Mouse (Mus musculus): ENCODE data around the gene Arf4. TPM values are rescaled to one million over a fixed set of nuclear protein-coding genes. Genes with fewer than 3 reads are reported as not detected.

Gene Arf4
- polyA plus RNA-seq, 2 experiments = 302 to 708 TPM

- no peak; the same call in 1 of the 2 replicates for ATAC-seq (ENCODE audit: low FRiP score, low read depth)
- H3K9ac ChIP-seq (ENCODE audit: low read depth, low read length, severe bottlenecking) = peak overlapping the region; percentile 95
- peak overlapping the region; percentile 94 for H3K4me3 ChIP-seq (replicated peaks; ENCODE audit: low read length)
- 17% methylated on average over 17 of the region's 17 CpGs for WGBS
- H3K27ac ChIP-seq (replicated peaks; ENCODE audit: low read depth, low read length) = peak overlapping the region; percentile 96
- peaks cover 9% of the 10 kb centered on the region for H3K36me3 ChIP-seq (ENCODE audit: control insufficient read depth, insufficient read depth, low read length)
- H3K9me3 ChIP-seq (ENCODE audit: control insufficient read depth, low read length) = no peaks in the 10 kb centered on the region
- no peaks in the 10 kb centered on the region for H3K27me3 ChIP-seq (ENCODE audit: control insufficient read depth, insufficient read depth, low read length)
- TF ChIP-seq POLR2A (IDR thresholded peaks at IDR 0.05; ENCODE audit: borderline replicate concordance, extremely low read depth, insufficient read depth, insufficient read length) = no peak
- DNase-seq (ENCODE audit: low spot score) = peak; percentile 90
- H3K4me2 ChIP-seq (replicated peaks; ENCODE audit: low read depth, low read length, severe bottlenecking) = peak overlapping the region; percentile 49
- H3K4me1 ChIP-seq (ENCODE audit: control insufficient read depth, insufficient read depth, low read length) = peaks cover 14% of the 10 kb centered on the region
Measured at GRCm38 (mm10) chr14:26637025-26637850, 636 bp upstream of the Arf4 start.

GRCm38 (mm10) chr14:26638708-26639084 lies 822 bp downstream of the Arf4 start:
- ATAC-seq (ENCODE audit: low FRiP score, low read depth) (no peak), DNase-seq (ENCODE audit: low spot score) (peak; percentile 47)
- peak overlapping the region; percentile 95 for H3K9ac ChIP-seq (ENCODE audit: low read depth, low read length, severe bottlenecking)
- no peaks in the 10 kb centered on the region for H3K27me3 ChIP-seq (ENCODE audit: control insufficient read depth, insufficient read depth, low read length)
- H3K4me3 ChIP-seq (replicated peaks; ENCODE audit: low read length) = peak overlapping the region; percentile 94
- peak overlapping the region; percentile 68 for H3K4me2 ChIP-seq (replicated peaks; ENCODE audit: low read depth, low read length, severe bottlenecking)
- TF ChIP-seq POLR2A (IDR thresholded peaks at IDR 0.05; ENCODE audit: borderline replicate concordance, extremely low read depth, insufficient read depth, insufficient read length) = no peak
- peak overlapping the region; percentile 96 for H3K27ac ChIP-seq (replicated peaks; ENCODE audit: low read depth, low read length)
- 0% methylated on average over 16 of the region's 16 CpGs for WGBS
- H3K9me3 ChIP-seq (ENCODE audit: control insufficient read depth, low read length) = no peaks in the 10 kb centered on the region
- no peaks in the 10 kb centered on the region for H3K36me3 ChIP-seq (ENCODE audit: control insufficient read depth, insufficient read depth, low read length)
- peaks cover 14% of the 10 kb centered on the region for H3K4me1 ChIP-seq (ENCODE audit: control insufficient read depth, insufficient read depth, low read length)

GRCm38 (mm10) chr14:26639251-26639650 lies 1.4 kb downstream of the Arf4 start:
- peak overlapping the region; percentile 95 for H3K9ac ChIP-seq (ENCODE audit: low read depth, low read length, severe bottlenecking)
- no peak for ATAC-seq (ENCODE audit: low FRiP score, low read depth)
- peak overlapping the region; percentile 68 for H3K4me2 ChIP-seq (replicated peaks; ENCODE audit: low read depth, low read length, severe bottlenecking)
- no peak for TF ChIP-seq POLR2A (IDR thresholded peaks at IDR 0.05; ENCODE audit: borderline replicate concordance, extremely low read depth, insufficient read depth, insufficient read length)
- H3K9me3 ChIP-seq (ENCODE audit: control insufficient read depth, low read length) = no peaks in the 10 kb centered on the region
- no peaks in the 10 kb centered on the region for H3K27me3 ChIP-seq (ENCODE audit: control insufficient read depth, insufficient read depth, low read length)
- no peak for DNase-seq (ENCODE audit: low spot score)
- WGBS = 6% methylated on average over 11 of the region's 11 CpGs
- no peak overlapping the region for H3K27ac ChIP-seq (replicated peaks; ENCODE audit: low read depth, low read length)
- H3K36me3 ChIP-seq (ENCODE audit: control insufficient read depth, insufficient read depth, low read length) = no peaks in the 10 kb centered on the region
- peaks cover 14% of the 10 kb centered on the region for H3K4me1 ChIP-seq (ENCODE audit: control insufficient read depth, insufficient read depth, low read length)
- H3K4me3 ChIP-seq (replicated peaks; ENCODE audit: low read length) = peak overlapping the region; percentile 94

- 40% methylated on average over 2 of the region's 2 CpGs for WGBS
Measured at GRCm38 (mm10) chr14:26639961-26640360, 2.1 kb downstream of the Arf4 start.

GRCm38 (mm10) chr14:26643006-26643624 lies 5.2 kb downstream of the Arf4 start:
- DNase-seq (ENCODE audit: low spot score) = no peak

More at GRCm38 (mm10) chr14:26639961-26640360, 2.1 kb downstream of the Arf4 start:
- no peak for DNase-seq (ENCODE audit: low spot score)
- Histone ChIP-seq H3K4me2 (replicated peaks; ENCODE audit: low read depth, low read length, severe bottlenecking) (peak overlapping the region; percentile 68), H3K9me3 (ENCODE audit: control insufficient read depth, low read length) (no peaks in the 10 kb centered on the region), H3K27ac (replicated peaks; ENCODE audit: low read depth, low read length) (no peak overlapping the region), H3K36me3 (ENCODE audit: control insufficient read depth, insufficient read depth, low read length) (no peaks in the 10 kb centered on the region), H3K27me3 (ENCODE audit: control insufficient read depth, insufficient read depth, low read length) (no peaks in the 10 kb centered on the region), H3K4me3 (replicated peaks; ENCODE audit: low read length) (peak overlapping the region; percentile 94), H3K4me1 (ENCODE audit: control insufficient read depth, insufficient read depth, low read length) (peaks cover 14% of the 10 kb centered on the region), H3K9ac (ENCODE audit: low read depth, low read length, severe bottlenecking) (peak overlapping the region; percentile 95)
- TF ChIP-seq POLR2A (IDR thresholded peaks at IDR 0.05; ENCODE audit: borderline replicate concordance, extremely low read depth, insufficient read depth, insufficient read length) = no peak
- ATAC-seq (ENCODE audit: low FRiP score, low read depth) = no peak

More at GRCm38 (mm10) chr14:26643006-26643624, 5.2 kb downstream of the Arf4 start:
- H3K4me3 ChIP-seq (replicated peaks; ENCODE audit: low read length) = no peak overlapping the region
- no peak for ATAC-seq (ENCODE audit: low FRiP score, low read depth)
- H3K4me2 ChIP-seq (replicated peaks; ENCODE audit: low read depth, low read length, severe bottlenecking) = no peak overlapping the region
- H3K9ac ChIP-seq (ENCODE audit: low read depth, low read length, severe bottlenecking) = no peak overlapping the region
- no peaks in the 10 kb centered on the region for H3K27me3 ChIP-seq (ENCODE audit: control insufficient read depth, insufficient read depth, low read length)
- H3K4me1 ChIP-seq (ENCODE audit: control insufficient read depth, insufficient read depth, low read length) = peaks cover 15% of the 10 kb centered on the region
- peaks cover 12% of the 10 kb centered on the region for H3K36me3 ChIP-seq (ENCODE audit: control insufficient read depth, insufficient read depth, low read length)
- no peaks in the 10 kb centered on the region for H3K9me3 ChIP-seq (ENCODE audit: control insufficient read depth, low read length)
- no peak for TF ChIP-seq POLR2A (IDR thresholded peaks at IDR 0.05; ENCODE audit: borderline replicate concordance, extremely low read depth, insufficient read depth, insufficient read length)
- no peak overlapping the region for H3K27ac ChIP-seq (replicated peaks; ENCODE audit: low read depth, low read length)
- WGBS = 78% methylated on average over 3 of the region's 3 CpGs

Measured in limb, embryonic 14.5 days (tissue).